Mouse (Mus musculus): ENCODE measurements at regions not wholly inside any gene's neighbourhood (a gene's known extent, or its start where the extent isn't known, plus 50 kb on each side); places are given as distances from the start of the nearest gene placed in this dataset.
A peak's percentile ranks its signal among the peaks of the same experiment; 100 is the strongest.

- no peak for DNase-seq
Measured at GRCm38 (mm10) chr12:112336691-112337295, 152.5 kb upstream of the A530016L24Rik start.

DNA sequence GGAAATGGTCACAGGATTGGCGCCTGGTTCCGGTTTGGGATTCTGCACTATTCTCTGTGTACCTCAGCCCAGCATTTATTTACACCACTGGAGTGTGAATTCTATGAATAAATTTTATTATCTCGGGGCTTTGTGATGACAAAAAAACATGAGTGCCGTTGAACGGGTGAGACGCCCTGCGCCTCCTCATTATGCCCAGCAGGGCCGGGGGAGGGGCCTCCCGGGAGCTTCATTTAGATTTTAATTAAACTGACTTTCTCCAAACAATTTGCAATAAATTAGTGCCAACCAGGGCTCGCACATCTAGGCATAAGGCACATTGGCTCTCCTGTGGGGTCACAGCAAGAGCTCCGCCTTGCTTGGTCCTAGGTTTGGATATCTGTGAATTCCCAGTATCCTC, 151.8 kb upstream of the A530016L24Rik start:
- no peak for DNase-seq

GRCm38 (mm10) chr12:112338976-112339375, 150.3 kb upstream of the A530016L24Rik start:
- DNase-seq, result no peak

DNA sequence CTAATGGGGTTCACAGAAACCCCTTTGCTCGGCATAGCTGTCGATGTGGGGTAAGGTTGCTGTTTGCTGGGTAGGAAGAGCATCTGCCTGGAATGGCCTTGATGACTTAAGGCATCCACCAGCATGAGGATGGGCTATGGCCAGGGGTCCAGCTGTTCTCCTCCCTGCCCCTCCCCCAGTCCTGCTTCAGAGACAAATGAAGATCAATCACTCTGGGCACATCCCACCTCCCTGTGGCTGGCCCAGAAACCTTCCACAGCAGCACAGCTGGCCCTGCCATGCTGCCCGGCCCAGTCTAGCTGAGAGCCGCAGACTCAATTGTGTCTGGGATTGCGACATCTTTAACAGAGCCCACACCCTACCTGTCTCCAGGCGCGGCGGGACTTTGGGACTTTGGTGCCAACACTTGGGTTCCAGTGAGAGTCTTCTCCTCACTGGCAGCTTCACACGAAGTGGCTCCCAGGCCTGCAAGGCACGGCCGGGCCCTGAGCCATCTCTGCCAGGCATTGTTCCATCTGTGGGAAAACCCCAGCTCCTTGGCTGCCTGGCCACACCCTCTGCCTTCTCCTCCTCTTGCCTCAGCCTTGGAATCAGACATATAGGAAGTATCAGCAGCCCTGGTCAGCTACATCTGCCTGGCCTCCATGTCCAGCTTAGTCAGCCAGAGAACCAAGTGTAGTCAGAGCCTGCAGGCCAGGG, 149.6 kb upstream of the A530016L24Rik start:
- peak in 1 of 2 experiments; percentile 36 for DNase-seq

GRCm38 (mm10) chr12:112340248-112340647, 149.0 kb upstream of the A530016L24Rik start:
- DNase-seq, result no peak

GRCm38 (mm10) chr12:112341726-112342469, 147.3 kb upstream of the A530016L24Rik start:
- no peak for DNase-seq

DNA sequence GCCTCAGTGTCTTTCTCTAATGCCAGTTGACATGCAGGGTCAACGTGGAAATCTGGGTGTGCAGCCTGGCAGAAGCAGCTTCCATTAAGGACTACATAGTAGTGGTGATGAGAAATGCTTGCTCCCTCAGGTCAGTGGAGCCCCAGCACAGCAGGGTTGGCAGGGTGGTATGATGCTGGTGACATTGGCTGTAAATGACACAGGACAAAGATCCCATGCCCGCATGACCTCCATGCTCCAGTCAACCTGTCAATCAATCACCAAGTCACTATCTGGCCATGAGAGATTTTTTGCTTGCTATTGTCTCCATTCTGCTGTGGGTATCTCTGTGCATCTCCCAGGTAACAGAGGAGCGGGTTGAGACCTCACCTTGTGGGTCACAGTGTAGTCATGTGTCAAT, 146.2 kb upstream of the A530016L24Rik start:
- peak in 1 of 2 experiments; percentile 38 for DNase-seq

DNA sequence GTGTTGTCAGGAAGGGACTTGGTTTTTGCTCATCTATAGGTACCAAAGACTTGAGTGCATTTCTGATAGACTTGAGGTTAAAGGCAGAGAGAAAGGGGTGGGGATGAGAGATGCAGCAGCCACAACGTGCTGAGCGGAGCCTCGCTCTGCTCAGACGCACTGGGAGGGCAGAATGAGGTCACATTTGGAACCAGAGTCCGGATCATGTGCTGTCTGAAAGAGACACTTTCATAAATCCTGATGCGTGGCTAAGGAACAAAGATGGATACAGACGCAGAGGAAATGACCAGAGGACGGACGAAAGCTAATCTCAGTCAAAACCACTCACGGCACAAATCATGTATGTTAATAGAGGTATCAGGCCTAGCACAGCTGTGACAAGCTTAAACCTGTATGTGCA, 145.0 kb upstream of the A530016L24Rik start:
- no peak for DNase-seq

GRCm38 (mm10) chr12:112345797-112346196, 143.5 kb upstream of the A530016L24Rik start:
- no peak for DNase-seq

DNA sequence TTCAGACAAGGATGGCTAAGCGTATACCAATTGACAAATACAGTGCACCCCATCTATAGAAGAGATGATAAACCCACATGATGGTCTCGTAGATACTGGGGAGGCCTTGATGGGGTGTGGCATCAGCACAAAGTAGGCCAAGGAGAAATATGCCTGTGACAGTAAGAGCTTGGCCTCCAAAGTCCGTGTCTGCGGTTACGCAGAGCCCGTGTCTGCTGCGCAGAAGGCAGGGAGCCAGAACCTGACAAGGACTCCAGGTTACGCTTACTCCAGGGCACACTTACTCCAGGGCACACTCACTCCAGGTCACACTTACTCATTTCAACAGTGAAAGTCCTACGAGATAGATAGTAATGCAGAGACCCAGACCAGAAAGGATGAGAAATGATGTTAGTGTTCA, 141.1 kb upstream of the A530016L24Rik start:
- DNase-seq, result no peak

- no peak for DNase-seq
Measured at GRCm38 (mm10) chr12:112349676-112350318, 139.5 kb upstream of the A530016L24Rik start.

GRCm38 (mm10) chr12:112350733-112351132, 138.5 kb upstream of the A530016L24Rik start:
- no peak for DNase-seq

GRCm38 (mm10) chr12:112363349-112363748, 125.9 kb upstream of the A530016L24Rik start:
- DNase-seq, result no peak

- no peak for DNase-seq
Measured at GRCm38 (mm10) chr12:112367221-112367620, 122.0 kb upstream of the A530016L24Rik start.

DNA sequence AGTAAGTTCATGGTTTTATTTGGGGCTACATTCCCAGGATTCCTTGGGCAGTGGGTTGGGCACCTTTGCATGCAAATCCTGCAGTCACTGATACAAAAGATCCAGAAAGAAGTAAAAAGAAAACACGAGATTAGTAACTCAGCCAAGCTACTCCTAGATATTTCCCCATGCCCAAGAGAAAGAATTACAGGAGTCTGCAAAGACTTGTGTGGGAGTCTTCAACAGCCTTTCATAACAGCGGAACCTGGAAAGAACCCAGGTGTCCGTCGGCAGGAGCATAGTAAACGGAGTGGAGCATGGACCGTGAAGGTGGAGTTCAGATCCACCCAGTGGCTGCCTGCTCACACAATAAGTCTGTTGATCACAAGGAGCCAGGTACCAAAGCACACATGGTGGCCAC, 121.1 kb upstream of the A530016L24Rik start:
- DNase-seq, result no peak

DNA sequence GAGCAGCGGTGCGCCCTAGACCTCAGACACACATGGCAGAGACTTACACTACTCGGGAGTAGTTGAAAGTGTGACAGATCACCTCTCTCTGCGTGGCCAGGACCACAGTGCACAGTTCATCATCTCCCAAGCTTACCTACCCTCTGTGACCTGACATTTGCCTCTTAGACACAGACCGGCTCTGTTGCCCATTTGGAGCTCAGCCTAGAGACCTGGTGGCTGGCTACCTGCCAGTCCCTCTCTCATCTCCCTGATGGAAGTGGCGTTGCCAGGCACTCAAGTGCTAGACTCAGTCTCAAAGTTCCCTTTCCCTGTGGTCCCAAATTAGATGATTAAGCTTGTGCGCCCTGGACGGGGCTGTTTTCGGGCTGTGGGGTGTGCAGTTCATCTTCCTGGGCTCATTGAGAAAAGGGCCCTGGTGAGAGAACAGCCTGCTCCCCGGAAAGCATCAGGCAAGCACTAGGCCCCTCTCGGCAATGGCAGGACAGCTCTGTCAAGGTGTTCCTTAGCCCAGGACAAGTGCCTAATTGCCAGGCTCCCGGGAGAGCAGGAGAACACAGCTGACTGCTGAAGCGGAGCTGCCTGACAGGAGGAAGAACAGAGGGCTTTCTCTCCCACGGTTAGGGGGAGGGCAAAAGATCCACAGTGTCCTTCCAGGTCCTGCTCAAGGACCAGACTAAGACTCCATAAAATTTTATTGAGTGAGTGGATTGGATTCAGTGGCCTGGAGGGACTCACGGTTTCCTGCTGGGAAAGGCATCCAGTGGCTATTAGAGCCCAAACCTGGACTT, 119.5 kb upstream of the A530016L24Rik start:
- peak; percentile 28 to 30 for DNase-seq

DNA sequence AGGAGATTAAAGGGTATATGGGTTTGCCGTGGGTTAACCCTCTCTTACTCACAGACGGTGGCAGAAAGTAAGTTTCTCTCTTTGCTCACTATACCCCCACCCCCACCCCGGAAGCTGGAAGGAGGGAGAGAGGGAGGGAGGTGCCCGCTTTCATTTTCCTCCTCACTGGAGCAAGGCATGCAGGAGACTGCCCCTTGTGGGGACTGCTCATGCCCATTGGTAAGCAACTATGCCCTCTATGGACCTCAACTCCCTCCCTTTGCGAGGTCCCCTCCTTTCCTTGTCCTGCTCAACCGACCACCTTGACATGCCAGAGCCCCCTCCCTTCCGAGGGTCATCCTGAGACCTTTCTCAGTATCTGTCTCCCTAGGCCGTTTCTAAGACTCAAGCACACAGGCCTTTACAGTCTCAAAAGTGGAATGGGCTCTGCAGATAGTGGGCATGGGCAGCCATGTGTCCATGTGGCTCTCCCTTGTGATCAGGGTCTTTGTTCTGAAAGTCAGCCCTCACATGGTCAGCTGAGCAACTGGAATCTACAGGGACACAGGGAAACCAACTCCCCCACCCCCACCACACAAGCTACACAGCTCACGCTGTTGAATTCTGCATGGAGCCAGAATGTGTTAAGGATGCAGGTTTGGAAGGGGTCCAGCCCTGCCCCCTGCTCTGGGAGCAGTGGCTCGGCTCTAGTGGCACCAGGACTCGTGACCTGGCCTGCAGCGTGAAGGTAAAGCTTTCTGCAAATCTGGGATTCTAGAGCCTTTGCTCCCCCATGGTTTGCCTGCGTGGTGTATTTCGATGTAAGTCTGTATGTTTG, 116.8 kb upstream of the A530016L24Rik start:
- no peak for DNase-seq

- DNase-seq, result no peak
Measured at GRCm38 (mm10) chr12:112373966-112374365, 115.3 kb upstream of the A530016L24Rik start.

- no peak for DNase-seq
Measured at GRCm38 (mm10) chr12:112376236-112376635, 113.0 kb upstream of the A530016L24Rik start.

- DNase-seq, result no peak
Measured at GRCm38 (mm10) chr12:112376701-112377100, 112.5 kb upstream of the A530016L24Rik start.

DNA sequence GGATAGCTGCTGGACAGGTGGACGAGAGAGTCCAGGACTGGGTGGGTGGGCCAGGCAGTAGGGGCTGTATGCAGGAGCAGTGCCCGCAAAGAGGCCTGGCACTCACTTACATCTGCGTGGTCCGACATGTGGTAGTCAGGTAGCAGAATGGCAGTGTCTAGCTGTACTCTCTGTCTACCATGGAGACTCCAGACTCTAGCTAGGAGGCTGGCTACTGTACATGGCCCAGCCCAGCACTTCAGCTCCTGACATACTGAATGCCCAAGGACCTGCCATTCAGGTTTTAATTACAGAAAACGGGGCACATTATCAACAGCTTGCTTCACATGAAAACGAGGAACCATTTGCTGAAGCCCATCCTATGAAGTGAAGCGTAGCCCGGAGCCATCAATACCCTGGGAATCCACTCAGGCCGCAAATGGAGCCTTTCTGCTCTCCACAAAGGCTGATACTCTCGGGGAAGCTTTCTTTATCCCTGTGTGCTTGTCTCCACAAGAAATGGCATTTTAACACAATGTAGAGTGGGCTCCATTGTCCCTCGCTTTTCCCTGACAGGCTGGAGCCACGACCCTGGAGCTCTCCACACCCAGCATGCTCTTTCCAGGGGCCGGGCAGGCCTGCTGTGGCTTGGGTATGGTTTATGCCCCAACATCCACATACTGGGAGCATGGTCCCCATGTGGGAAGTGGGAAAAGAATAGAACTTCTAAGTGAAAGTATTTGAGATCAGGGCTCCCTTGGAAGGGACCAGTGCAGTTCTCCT, 110.6 kb upstream of the A530016L24Rik start:
- no peak for DNase-seq

All from kidney, adult 8-10 months (tissue).